Mouse (Mus musculus): ENCODE results near the gene Wdr90.

DNA sequence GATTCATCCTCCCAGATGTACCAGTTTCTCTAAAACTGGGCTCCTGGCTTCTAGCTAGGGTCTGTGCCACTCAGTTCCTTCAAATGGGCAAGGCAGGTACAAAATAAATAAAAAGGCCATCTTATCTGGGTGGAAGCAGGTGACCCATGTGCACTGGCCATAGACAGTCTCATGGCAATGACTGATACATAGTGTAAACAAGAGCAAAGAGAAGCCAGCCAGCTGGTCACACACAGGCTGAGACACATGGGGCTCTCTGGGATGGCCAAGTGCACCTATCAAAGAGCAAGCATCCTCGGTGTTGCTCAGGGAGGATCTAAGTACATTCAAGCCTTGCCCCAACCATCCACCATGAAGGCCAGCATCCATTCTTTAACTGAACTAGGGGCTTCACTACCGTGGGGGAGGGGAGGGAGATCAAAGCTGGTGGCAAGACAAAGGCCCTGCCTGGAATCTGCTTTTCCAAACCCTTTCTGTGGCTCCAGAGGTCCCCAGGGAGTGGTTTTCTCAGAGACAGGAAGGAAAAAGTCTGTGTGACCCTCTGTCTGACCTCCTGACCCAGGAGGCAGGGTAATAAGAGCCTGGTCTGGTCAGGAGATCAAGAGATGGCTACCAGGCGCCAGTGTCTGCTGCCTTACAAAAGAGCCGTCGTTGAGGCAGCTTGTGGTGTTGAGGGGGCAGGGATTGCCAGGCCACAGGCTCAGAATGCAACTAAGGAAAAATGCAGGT, 19.8 kb upstream of the Wdr90 start:
- TF ChIP-seq CTCF (IDR thresholded peaks at IDR 0.05; ENCODE audit: low read depth), result no peak
- TF ChIP-seq EP300 (IDR thresholded peaks at IDR 0.05; ENCODE audit: low read depth), result no peak

All from liver, postnatal 0 days (tissue).